ENCODE assay signal across 23 mouse cellular contexts in genomic region chr13:27342733-27343275, GRCm38 (mm10). TPM values are rescaled to one million over a fixed set of nuclear protein-coding genes. Genes with fewer than 3 reads are reported as not detected.
DNase-seq lines count a peak whose midpoint lies in the region; ATAC-seq and TF ChIP-seq lines count a peak whose summit lies in the region.
"Had no signal": no experiment of that assay in that cellular context is flagged by ENCODE, and none has a peak within 500 bp of the region (broad histone marks: within the 10 kb centered on the region; RNA-seq: fewer than 3 reads in every experiment).

No protein-coding gene starts in this region.

- no peak for TF ChIP-seq CTCF in intestine, postnatal 0 days (IDR thresholded peaks at IDR 0.05; ENCODE audit: low read depth)

- no peaks in the 10 kb centered on the region for H3K36me3 ChIP-seq in intestine, embryonic 15.5 days
- H3K36me3 ChIP-seq in intestine, postnatal 0 days (ENCODE audit: control insufficient read depth, insufficient read depth) = no peaks in the 10 kb centered on the region
- H3K36me3 ChIP-seq in stomach, embryonic 15.5 days = no peaks in the 10 kb centered on the region
- H3K36me3 ChIP-seq: hindbrain, embryonic 15.5 days; liver, embryonic 12.5 days; neural tube, embryonic 12.5 days had no signal

- H3K4me2 ChIP-seq in intestine, embryonic 15.5 days (replicated peaks) = no peak overlapping the region
- no peak overlapping the region for H3K4me2 ChIP-seq in intestine, postnatal 0 days (replicated peaks; ENCODE audit: low read depth)
- no peak overlapping the region for H3K4me2 ChIP-seq in stomach, embryonic 15.5 days
- H3K4me2 ChIP-seq: hindbrain, embryonic 15.5 days; liver, embryonic 12.5 days; neural tube, embryonic 12.5 days had no signal

- no peak overlapping the region for H3K4me3 ChIP-seq in intestine, embryonic 15.5 days (replicated peaks)
- no peak overlapping the region for H3K4me3 ChIP-seq in intestine, postnatal 0 days (ENCODE audit: low read depth, low read length)
- no peak overlapping the region for H3K4me3 ChIP-seq in stomach, embryonic 15.5 days (replicated peaks)
- H3K4me3 ChIP-seq: hindbrain, embryonic 15.5 days; left cerebral cortex, adult 2 months; liver, embryonic 12.5 days; megakaryocyte, embryonic 14.5 days; neural tube, embryonic 12.5 days had no signal

- H3K9ac ChIP-seq in intestine, embryonic 15.5 days = no peak overlapping the region
- H3K9ac ChIP-seq in intestine, postnatal 0 days (ENCODE audit: low read depth, low read length) = no peak overlapping the region
- no peak overlapping the region for H3K9ac ChIP-seq in stomach, embryonic 15.5 days
- H3K9ac ChIP-seq: hindbrain, embryonic 15.5 days; liver, embryonic 12.5 days; neural tube, embryonic 12.5 days had no signal

- peak; percentile 9 for DNase-seq in embryo, embryonic 10 days (ENCODE audit: low spot score)
- DNase-seq in embryo, embryonic 9.5 days (ENCODE audit: extremely low spot score) = no peak
- DNase-seq in brain, adult 2 months (ENCODE audit: low read depth, low spot score) = peak; percentile 1
- no peak for DNase-seq in ovary, postnatal 36 days (ENCODE audit: low spot score)
- no peak for DNase-seq in spleen, adult 12 weeks (ENCODE audit: low spot score)
- DNase-seq: adrenal gland, postnatal 10 days; cerebellum, adult 18-20 months; heart, postnatal 14 days; kidney, adult 18-20 months; kidney, postnatal 10 days; right cerebral cortex, postnatal 25 days had no signal

- H3K9me3 ChIP-seq in intestine, embryonic 15.5 days = no peaks in the 10 kb centered on the region
- H3K9me3 ChIP-seq in intestine, postnatal 0 days (ENCODE audit: control insufficient read depth) = no peaks in the 10 kb centered on the region
- no peaks in the 10 kb centered on the region for H3K9me3 ChIP-seq in stomach, embryonic 15.5 days
- H3K9me3 ChIP-seq: hindbrain, embryonic 15.5 days; liver, embryonic 12.5 days; megakaryocyte, embryonic 14.5 days; neural tube, embryonic 12.5 days had no signal

- H3K27me3 ChIP-seq in intestine, embryonic 15.5 days (replicated peaks) = no peaks in the 10 kb centered on the region
- no peaks in the 10 kb centered on the region for H3K27me3 ChIP-seq in intestine, postnatal 0 days (replicated peaks; ENCODE audit: control insufficient read depth, insufficient read depth, low read length)
- no peaks in the 10 kb centered on the region for H3K27me3 ChIP-seq in stomach, embryonic 15.5 days (replicated peaks)
- H3K27me3 ChIP-seq: hindbrain, embryonic 15.5 days; liver, embryonic 12.5 days; megakaryocyte, embryonic 14.5 days; neural tube, embryonic 12.5 days had no signal

- ATAC-seq in intestine, embryonic 15.5 days = peak; percentile 34; the same call in 1 of the 2 replicates
- ATAC-seq in intestine, postnatal 0 days = no peak
- peak; percentile 60; the same call in 1 of the 2 replicates for ATAC-seq in stomach, embryonic 15.5 days (ENCODE audit: insufficient read depth, low FRiP score, low read depth)
- ATAC-seq: forebrain, embryonic 14.5 days; liver, embryonic 12.5 days had no signal

- 34% methylated on average over 3 of the region's 3 CpGs for WGBS in intestine, embryonic 15.5 days
- WGBS in intestine, postnatal 0 days = 52% methylated on average over 3 of the region's 3 CpGs
- 36% methylated on average over 3 of the region's 3 CpGs for WGBS in stomach, embryonic 15.5 days

- H3K4me1 ChIP-seq in intestine, embryonic 15.5 days (replicated peaks) = no peaks in the 10 kb centered on the region
- H3K4me1 ChIP-seq in intestine, postnatal 0 days (replicated peaks; ENCODE audit: control insufficient read depth, insufficient read depth, low read length) = no peaks in the 10 kb centered on the region
- H3K4me1 ChIP-seq in stomach, embryonic 15.5 days = no peaks in the 10 kb centered on the region
- H3K4me1 ChIP-seq: hindbrain, embryonic 15.5 days; liver, embryonic 12.5 days; megakaryocyte, embryonic 14.5 days; neural tube, embryonic 12.5 days had no signal

- H3K27ac ChIP-seq in intestine, embryonic 15.5 days = no peak overlapping the region
- no peak overlapping the region for H3K27ac ChIP-seq in intestine, postnatal 0 days (ENCODE audit: low read depth, low read length)
- H3K27ac ChIP-seq in stomach, embryonic 15.5 days = no peak overlapping the region
- H3K27ac ChIP-seq: hindbrain, embryonic 15.5 days; left cerebral cortex, adult 2 months; liver, embryonic 12.5 days; neural tube, embryonic 12.5 days had no signal

RNA-seq across cellular contexts. Expression of gene Prl8a2, which starts 2.7 kb away (rescaled TPM):
- not detected in 2 replicates for polyA plus RNA-seq in intestine, embryonic 15.5 days (2015; fragmentation: Nextera tagmentation; extraction: Ambion mirVana)
- polyA plus RNA-seq in intestine, postnatal 0 days (2015; fragmentation: Nextera tagmentation; extraction: Ambion mirVana) = not detected in 2 replicates
- not detected in 2 replicates for polyA plus RNA-seq in stomach, embryonic 15.5 days (2015; fragmentation: Nextera tagmentation; extraction: Ambion mirVana)
- polyA plus RNA-seq: forebrain, embryonic 14.5 days; gonadal fat pad, adult 2 months; hindbrain, embryonic 15.5 days; limb, embryonic 11.5 days; liver, embryonic 12.5 days; lung, embryonic 16.5 days; neural tube, embryonic 12.5 days had no signal

RNA-seq across cellular contexts. Expression of gene Prl6a1, which starts 30.4 kb away (rescaled TPM):
- 0.20 and 0.28 TPM in 2 replicates for polyA plus RNA-seq in intestine, embryonic 15.5 days (2015; fragmentation: Nextera tagmentation; extraction: Ambion mirVana)
- polyA plus RNA-seq in intestine, postnatal 0 days (2015; fragmentation: Nextera tagmentation; extraction: Ambion mirVana) = 1.7 and 1.9 TPM in 2 replicates
- polyA plus RNA-seq in stomach, embryonic 15.5 days (2015; fragmentation: Nextera tagmentation; extraction: Ambion mirVana) = not detected in 2 replicates
- polyA plus RNA-seq: forebrain, embryonic 14.5 days; gonadal fat pad, adult 2 months; hindbrain, embryonic 15.5 days; limb, embryonic 11.5 days; liver, embryonic 12.5 days; lung, embryonic 16.5 days; neural tube, embryonic 12.5 days had no signal

RNA-seq across cellular contexts. Expression of gene Prl2b1, which starts 47.8 kb away (rescaled TPM):
- not detected in 2 replicates for polyA plus RNA-seq in intestine, embryonic 15.5 days (2015; fragmentation: Nextera tagmentation; extraction: Ambion mirVana)
- not detected in 2 replicates for polyA plus RNA-seq in intestine, postnatal 0 days (2015; fragmentation: Nextera tagmentation; extraction: Ambion mirVana)
- polyA plus RNA-seq in stomach, embryonic 15.5 days (2015; fragmentation: Nextera tagmentation; extraction: Ambion mirVana) = not detected in 2 replicates
- polyA plus RNA-seq: forebrain, embryonic 14.5 days; gonadal fat pad, adult 2 months; hindbrain, embryonic 15.5 days; limb, embryonic 11.5 days; liver, embryonic 12.5 days; lung, embryonic 16.5 days; neural tube, embryonic 12.5 days had no signal

Comparison
In these comparisons a context has a peak if more than half of its experiments do, and no peak if none do; other contexts are left out.
1. DNase-seq: peak in embryo, embryonic 10 days (single experiment) and brain, adult 2 months (single experiment); none in embryo, embryonic 9.5 days (single experiment), ovary, postnatal 36 days (single experiment) and spleen, adult 12 weeks (single experiment).